Mouse (Mus musculus) kidney, adult 2 months (tissue): ENCODE data around the gene Irak1bp1.
A peak's percentile ranks its signal among the peaks of the same experiment; 100 is the strongest.

Experiments used
- CTCF ChIP-seq: fragments of 200-500 bp; conservative IDR thresholded peaks from 2 replicates; pipeline ENCODE4 v1.5.1; 2011; ENCODE audit warnings: low read depth, mild to moderate bottlenecking, control low read depth, low read length, moderate library complexity, mixed read lengths; ENCODE audit not compliant: insufficient read depth, insufficient read length
- POLR2A ChIP-seq: fragments of 200-500 bp; IDR thresholded peaks from one replicate; pipeline ENCODE4 v1.6.1; 2011; ENCODE audit warnings: low read depth, low read length, control low read depth

DNA sequence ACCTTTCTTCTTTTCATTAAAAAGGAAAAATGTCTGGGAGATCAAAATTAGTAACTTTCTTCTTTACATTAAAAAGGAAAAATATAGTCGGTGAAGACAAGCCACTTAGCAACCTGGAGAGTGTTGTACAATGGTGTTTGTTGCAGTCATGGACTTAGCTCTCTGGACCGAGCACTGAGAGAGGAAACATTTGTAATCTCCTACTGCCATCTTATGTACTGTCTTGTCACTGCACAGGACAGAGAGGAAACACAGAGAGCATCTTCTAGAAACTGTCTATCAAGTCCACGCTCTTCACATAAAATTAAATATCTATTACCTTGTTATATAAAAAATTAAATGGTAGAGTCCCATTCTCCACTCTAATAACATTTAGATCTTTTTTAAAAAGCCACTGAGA, 14.8 kb upstream of the Irak1bp1 start:
- TF ChIP-seq POLR2A (no peak), CTCF (0 out of 2 replicates have a peak, but pooled peaks have one; percentile 24)
